Mouse (Mus musculus) embryonic fibroblast, embryonic 13.5 days (primary cell): ENCODE data around the gene 2010300C02Rik.

Experiments used
- CTCF ChIP-seq: IDR thresholded peaks from 2 replicates; pipeline ENCODE4 v1.5.1; 2011; ENCODE audit warnings: mild to moderate bottlenecking, control low read depth, low read length, moderate library complexity, borderline replicate concordance; ENCODE audit not compliant: insufficient read depth
- POLR2A ChIP-seq: IDR thresholded peaks from 2 replicates; pipeline ENCODE4 v1.6.1; 2011; ENCODE audit warnings: low read depth, mild to moderate bottlenecking, control low read depth, low read length, moderate library complexity

DNA sequence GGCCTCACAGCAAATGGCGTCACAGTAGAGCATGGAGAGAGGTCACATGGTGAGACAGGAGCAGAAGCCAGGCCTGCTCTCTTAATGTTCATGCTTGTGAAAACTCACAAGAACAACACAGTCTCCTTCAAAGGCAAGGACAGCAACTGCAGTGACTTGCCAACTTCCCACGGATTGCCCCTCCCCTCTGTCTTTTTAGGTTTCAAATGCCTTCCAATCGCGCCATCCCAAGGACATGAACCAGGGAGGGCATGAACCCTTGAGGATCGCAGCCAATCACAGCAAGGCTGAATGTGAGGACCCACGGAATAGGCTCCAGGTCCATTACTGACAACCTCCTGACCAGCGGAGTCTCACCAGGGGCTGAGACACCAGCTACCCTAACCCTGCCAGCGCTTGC, 31.5 kb downstream of the 2010300C02Rik start:
- TF ChIP-seq CTCF (no peak), POLR2A (no peak)
